Mouse (Mus musculus) layer of hippocampus, postnatal 36 days (tissue): Measurements from ENCODE around the gene Cnn2. TPM values are rescaled to one million over a fixed set of nuclear protein-coding genes. Genes with fewer than 3 reads are reported as not detected.

Source experiments
- DNase-seq, 2 experiments: peaks; one replicate each; pipeline ENCODE4 v3.0.0; 2022
- total RNA-seq, 2 experiments: library from RNA; stranded (reverse); gene quantifications; 2 replicates each; pipeline ENCODE4 v1.2.3; 2021

The Cnn2 gene
- total RNA-seq, 2 experiments from 2014 or later: 5.5 to 6.6 TPM

DNA sequence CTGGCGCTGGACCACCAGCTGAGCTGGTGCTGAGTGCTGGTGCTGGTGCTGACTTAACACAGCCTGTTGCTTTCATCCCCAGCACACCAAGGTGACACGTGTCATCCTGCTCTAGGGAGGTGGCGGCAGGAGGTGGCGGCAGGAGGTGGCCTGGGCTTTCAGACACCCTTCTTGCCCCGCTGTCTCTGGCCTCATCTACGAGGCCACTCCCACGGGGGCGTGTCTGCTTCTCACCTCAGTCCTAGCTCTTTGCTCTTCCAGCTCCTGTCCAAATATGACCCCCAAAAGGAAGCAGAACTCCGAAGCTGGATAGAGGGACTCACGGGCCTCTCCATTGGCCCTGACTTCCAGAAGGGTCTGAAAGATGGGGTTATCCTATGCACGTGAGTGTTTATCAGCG lies 2.7 kb downstream of the Cnn2 start:
- DNase-seq: no peak

DNA sequence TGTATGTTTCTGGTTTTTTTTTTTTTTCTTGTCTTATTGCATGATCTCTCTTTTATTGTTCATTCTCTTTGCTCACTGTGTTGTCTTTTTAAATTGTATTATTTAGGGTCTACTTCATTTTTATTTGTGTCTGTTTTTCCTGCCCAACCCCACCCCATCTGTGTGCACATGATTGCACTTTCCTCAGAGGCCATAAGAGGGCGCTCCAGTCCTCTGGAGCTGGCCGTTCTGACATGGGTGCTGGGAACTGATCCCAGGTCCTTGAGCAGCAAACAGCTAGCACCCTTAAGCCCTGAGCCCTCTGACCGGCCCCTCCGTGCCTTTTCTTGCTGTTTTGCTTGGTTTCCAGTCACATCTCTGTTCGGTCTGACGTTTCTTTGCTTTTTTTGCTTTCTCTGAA lies 3.2 kb downstream of the Cnn2 start:
- no peak for DNase-seq

DNA sequence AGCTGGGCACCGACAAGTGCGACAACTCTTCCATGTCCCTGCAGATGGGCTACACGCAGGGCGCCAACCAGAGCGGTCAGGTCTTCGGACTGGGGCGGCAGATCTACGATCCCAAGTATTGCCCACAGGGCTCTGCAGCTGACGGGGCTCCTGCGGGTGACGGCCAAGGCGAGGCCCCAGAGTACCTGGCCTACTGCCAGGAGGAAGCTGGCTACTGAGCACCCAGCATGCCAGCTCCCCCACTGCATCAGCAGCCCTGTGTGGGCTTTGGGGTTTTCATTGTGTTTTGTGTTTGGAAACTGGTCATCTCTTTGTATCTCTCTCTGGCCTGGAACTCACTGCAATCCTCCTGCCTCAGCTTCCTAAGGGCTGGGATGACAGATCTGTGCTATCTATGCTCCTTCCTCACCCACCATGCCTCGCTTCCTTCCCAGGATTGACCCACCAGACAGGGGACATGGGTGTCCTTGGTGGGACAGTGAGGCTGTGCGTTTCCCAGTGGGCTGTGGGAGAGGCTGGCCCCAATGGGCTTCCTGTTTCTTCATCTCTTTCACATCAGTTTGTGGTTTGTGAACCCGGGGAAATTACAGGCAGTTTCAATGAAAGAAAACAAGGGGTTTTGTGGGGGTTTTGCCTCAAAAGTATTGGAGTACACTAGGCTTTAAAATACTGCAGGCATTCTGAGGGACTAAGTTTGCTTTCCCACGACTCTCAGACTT lies 6.2 kb downstream of the Cnn2 start:
- DNase-seq: no peak

DNA sequence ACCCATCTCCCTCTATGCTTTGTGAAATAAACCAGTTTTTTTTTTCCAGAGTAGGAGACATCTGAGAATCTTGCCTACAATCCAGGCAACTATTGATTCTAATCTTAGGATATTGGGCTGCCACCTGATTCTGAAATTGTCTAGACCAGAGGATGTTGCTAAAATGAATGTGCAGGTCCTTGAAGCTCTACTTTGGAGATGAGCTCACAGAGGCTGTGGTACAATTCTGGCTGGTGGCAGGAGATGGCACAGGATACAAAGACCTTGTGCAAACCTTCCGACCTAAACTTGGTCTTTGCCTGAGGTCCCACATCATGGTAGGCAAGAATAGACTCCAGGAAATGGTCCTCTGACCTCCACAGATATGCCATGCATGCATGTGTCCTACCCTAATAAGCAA lies 7.3 kb downstream of the Cnn2 start:
- no peak for DNase-seq

DNA sequence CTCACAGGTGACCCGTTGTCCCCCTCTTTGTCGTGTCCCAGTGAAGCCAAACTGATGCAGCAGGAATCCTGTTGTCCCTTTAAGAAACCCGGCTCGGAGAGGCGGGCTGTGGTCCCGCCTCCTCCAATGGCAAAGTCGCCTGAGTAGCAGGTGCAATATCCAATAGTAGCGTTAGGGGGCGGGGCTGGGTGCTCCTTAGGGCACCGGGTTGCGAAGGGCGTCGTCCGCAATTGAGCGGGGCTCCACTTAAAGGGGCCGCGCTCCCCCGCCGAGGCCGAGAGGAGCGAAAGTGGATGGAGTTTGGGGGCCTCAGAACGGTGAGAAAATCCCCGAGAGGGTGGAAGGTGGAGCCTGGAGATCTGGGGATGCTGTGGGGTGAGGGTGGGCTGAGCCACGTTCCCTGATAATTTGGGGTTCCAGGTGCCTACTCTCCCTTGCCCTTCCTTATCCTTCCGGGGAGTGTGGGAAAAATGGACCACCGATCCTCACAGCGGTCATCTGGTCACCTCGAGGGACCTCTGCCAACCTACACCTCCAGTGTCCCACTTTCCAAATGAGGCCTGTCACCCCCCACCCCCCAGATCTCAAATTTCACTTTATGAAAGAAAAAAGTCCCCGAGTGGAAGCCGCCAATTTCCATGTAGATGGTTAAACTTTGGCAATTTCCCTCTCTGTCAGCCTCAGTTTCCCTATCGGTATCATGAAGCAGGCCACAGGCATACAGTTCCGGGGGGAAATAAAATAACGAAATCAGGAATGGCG lies 8.1 kb downstream of the Cnn2 start, which contains the start of gene Abca7:
Abca7 (plus strand) TSS at position 223 of the 762 bp plus-strand sequence.
- peak; percentile 92 to 96 for DNase-seq

DNA sequence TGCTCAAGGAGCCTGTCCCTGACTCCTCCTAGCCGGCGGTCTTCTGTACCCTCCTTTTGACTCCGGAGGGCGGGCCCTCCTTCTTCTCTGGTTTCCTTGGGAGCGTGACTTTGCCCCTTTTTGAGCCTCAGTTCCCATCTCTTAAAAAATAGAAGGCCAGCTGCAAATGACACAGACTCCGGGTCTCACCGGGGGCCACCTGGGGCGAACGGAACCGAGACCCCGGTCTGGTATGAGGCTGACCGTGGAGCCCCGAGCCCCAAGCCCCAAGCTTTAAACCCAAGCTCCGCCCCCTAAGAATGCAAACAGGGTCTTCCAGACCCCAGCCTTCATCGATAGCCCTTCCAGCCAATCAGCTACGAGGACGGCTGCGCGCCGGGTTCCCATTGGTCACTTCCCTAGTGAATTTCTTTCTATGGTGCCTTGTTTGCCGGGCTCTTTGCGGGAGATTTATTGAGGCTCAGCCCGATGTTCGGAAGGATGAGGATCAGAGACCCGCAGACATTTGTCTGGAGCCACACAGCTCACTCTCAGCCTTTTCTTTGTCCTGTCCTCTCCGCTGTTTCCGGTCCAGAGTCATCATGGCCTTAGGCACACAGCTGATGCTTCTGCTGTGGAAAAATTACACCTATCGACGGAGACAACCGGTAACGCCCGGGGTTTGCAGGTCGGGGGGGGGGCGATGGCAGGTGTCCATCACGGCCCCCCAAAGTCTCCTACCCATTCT lies 8.8 kb downstream of the Cnn2 start:
- peak; percentile 60 to 66 for DNase-seq

DNA sequence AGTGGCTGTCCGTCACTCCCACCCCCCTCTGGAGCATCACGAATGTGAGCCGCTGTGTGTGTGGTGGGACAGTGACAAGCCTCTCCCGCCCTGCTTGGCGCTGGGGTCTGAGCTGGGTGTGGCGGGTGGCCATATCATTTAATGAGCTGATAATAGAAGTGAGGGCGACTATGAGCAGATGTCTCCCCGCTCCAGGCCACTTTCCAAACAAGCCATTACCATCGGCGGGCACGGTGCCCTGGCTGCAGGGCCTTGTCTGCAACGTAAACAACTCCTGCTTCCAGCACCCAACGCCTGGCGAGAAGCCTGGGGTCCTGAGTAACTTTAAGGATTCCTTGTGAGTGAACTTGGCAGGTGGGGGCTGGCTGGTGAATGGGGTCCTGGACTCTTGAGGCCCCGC lies 9.4 kb downstream of the Cnn2 start:
- DNase-seq: no peak

DNA sequence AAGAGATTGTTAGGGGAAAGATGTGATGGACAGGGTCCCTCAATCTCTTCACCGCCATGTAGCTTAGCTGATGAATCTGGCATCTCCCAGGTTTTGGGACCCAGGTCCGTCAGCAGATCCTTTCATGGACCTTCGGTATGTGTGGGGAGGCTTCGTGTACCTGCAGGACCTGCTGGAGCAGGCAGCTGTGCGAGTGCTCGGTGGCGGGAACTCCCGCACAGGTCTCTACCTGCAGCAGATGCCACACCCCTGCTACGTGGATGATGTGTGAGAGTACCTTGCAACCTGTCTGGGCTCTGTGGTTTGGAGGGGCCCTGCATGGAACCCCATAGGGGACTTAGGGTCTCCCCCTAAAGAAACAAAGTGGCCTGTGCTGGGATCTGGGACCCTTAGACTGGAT lies 13.6 kb downstream of the Cnn2 start:
- DNase-seq: no peak

DNA sequence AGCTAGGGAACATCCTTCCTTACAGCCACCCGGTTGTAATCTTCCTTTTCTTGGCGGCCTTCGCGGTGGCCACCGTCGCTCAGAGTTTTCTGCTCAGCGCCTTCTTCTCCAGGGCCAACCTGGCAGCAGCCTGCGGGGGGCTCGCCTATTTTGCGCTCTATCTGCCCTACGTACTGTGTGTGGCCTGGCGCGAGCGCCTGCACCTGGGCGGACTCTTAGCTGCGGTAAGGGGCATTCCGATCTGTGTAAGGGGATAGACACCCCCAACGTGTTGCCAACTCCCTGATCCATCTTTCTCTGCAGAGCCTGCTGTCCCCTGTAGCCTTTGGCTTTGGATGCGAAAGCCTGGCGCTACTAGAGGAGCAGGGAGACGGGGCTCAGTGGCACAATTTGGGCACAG lies 14.4 kb downstream of the Cnn2 start:
- no peak for DNase-seq

DNA sequence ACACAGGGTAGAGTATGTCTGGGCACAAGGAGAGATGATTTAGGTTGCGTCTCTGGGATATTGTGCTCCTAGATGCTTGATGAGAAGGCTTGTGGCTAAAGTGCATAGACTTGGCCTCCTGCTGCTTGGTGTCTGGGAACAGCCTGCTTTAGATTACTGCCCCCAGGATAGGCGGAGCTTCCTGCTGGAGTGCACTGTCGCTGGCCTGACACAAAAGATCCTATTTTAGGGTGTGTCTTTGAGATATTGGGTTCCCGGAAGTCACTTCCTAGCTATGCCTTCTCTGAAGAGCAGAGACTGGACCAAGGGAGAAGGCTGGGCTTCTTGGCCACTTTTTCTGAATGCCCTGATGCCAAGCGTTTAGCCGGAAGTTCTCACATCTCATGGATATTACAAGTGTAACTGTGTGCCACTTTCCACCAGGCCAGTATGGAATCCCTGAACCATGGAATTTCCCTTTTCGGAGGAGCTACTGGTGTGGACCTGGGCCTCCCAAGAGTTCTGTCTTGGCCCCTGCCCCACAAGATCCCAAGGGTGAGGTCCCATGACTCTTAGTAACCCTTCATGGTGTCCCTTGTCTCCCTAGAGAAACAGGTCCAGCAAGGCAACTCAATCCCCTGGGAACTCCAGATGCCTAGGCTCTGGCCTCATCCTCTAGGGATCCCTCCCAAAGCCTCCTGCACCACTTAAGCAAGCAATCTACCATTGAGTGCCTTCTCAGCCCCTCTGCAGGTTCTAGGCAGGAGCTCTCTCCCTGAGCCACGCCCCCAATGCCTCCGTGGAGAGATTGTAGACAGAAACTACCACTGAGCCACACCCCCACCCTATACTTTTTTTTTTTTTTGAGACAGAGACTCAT lies 15.2 kb downstream of the Cnn2 start:
- no peak for DNase-seq

DNA sequence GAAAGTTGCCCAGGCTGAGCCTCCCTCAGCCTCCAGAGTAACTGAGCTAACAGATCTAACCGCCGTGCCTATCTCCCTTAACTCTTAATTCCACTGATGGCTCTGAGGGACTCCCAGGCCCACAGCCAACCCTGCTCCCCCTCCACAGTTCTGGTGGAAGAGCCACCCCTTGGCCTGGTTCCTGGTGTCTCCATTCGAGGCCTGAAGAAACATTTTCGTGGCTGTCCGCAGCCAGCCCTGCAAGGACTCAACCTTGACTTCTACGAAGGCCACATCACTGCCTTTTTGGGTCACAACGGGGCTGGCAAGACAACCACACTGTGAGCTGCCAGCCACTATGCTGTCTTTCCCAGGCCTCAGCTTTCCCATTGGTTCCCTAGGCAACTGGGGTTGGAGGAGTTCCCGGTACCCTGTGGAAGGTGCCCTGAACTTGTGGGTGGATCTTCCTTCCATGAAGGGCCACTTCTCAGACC lies 15.9 kb downstream of the Cnn2 start:
- DNase-seq: no peak

DNA sequence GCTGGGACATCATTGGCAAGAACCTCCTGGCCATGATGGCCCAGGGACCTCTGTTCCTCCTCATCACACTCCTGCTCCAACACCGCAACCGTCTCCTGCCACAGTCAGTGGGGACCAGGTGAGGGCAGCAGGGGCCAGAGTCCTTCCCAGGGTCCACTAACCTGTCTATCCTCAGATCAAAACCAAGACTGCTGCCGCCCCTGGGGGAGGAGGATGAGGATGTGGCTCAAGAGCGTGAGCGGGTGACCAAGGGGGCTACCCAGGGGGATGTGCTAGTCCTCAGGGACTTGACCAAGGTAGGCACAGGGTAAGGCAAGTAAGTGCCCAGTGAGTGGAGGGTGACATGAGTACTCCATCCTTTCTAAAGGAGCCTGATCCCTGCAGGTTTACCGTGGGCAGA lies 23.4 kb downstream of the Cnn2 start:
- no peak for DNase-seq

DNA sequence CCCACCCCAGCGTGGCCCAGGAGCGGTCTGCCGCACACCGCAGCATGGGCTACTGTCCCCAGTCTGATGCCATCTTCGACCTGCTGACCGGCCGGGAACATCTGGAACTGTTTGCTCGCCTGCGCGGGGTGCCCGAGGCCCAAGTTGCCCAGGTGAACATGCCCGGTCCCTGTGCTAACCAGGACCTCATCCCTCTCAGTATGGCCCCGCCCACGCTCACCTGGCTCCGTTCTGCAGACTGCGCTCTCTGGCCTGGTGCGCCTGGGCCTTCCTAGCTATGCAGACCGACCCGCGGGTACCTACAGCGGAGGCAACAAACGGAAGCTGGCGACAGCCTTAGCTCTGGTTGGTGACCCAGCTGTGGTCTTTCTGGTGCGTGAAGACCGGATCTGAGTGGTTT lies 25.2 kb downstream of the Cnn2 start:
- no peak for DNase-seq

DNA sequence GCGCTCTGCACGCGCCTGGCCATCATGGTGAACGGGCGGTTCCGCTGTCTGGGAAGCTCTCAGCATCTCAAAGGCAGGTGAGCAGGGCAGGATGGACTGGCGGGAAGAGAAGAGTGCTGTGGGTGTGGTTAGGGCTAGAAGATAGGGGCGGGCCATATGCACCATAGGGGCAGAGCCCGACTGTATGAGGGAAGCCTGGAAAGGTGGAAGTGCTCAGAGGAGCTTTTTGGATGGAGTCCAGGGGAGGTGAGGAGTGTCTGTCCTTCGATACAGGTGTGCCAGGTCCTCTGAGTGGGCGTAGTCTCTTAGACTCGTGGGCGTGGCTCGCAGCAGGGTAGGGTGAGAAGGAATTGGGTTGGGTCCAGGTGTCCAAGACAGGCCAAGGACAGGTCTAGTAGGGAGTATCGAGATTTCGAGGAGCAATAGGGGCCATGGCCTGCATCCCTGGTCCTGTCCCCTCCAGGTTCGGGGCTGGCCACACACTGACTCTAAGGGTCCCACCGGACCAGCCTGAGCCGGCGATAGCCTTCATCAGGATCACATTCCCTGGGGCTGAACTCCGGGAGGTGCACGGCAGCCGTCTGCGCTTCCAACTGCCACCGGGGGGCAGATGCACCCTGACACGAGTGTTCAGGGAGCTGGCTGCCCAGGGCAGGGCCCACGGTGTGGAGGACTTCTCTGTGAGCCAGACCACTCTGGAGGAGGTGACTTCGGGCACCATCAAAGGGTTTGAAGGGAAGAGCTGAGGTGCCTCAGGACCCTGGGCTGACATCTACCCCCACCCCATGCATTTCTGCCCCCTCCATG lies 26.3 kb downstream of the Cnn2 start:
- DNase-seq: no peak

DNA sequence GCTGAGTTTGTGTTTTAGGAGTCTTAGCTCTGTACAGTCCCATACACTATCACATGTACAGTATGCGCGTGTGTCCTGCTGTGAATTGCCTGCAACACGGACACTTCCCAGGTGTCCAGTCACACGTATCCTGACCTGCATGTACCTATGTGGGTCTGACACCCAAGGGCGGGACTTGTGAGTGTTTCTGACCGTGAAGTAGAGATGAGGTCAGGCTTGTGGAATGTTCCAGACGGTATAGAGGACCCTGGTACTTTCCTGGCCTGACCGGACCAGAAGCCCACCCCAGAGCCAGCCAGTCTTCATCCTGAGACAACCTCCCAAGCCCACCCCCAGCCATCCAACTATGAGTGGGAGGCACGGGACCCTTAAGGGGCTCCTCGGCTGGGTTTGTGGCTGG lies 27.2 kb downstream of the Cnn2 start:
- DNase-seq: no peak

DNA sequence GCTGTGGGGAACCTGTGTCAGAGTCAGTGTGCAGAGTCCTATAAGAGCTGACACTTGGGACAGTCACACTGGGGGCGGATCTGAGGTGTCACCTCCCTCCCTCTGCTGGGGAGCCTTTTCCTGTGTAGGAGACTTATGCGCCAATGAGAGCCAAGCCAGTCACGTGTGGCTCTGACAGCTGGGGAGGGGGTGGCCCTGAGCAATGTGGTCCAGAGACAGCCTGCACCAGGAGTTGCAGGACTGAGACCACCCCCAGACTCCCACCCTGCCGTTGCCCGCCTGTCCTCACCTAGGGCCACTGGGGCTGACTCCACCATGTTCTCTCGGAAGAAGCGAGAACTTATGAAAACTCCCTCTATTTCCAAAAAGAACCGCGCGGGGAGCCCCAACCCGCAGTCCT lies 28.1 kb downstream of the Cnn2 start, which contains the start of gene Arhgap45:
Arhgap45 (plus strand) TSS at position 143 of the 400 bp plus-strand sequence.
- no peak for DNase-seq

DNA sequence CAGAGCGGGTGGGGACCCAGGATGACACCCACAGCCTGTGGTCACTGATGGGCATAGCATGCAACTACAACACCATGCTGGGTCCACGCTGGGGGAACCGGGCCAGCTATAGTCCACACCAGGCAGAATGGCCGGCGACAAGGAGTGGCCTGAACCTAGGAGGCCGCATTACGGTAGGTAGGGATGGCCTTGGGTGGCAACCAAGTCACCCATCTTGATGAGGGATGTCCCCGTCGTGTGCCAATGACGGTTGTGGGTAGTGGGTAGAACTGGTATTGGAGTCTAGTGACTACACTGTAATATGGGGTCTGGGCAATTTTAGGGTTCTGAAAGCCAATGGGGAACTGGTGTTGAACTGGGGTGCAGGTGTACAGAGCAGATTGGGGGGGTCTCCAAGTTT lies 28.5 kb downstream of the Cnn2 start:
- DNase-seq: no peak

DNA sequence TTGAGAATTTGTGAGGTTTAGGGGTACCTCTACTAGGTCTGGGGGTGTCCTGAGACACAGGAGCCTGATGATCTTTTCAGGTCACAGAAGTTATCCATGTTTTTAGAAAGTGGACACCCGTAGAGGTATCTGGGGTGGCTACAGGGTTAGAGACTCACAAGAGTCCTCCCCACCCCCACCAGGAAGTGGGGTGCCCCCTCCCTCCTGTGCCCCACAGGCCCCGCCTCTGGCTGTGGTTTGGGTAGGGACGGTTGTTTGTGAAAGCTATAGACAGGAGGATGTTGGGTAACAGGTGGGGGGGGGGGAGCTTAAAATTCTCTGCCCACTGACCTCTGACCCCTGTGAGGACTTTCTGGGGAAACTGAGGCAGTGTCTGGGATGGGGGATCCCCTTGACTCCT lies 29.0 kb downstream of the Cnn2 start:
- DNase-seq: no peak

DNA sequence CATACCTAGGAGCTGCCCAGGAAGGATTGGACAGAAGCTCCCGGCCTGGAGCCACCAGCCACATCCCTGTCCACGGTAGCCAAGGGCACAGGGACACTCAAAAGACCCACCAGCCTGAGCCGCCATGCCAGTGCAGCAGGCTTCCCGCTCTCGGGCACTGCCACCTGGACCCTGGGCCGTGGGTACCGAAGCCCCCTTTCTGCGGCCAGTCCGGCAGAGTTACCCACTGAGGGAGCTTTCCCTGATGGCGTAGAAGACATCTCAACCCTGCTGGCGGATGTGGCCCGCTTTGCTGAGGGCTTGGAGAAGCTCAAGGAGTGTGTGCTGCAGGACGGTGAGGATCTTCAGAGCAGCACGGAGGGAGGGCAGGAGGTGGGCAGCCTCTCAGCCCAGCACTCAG lies 29.4 kb downstream of the Cnn2 start:
- DNase-seq: no peak

DNA sequence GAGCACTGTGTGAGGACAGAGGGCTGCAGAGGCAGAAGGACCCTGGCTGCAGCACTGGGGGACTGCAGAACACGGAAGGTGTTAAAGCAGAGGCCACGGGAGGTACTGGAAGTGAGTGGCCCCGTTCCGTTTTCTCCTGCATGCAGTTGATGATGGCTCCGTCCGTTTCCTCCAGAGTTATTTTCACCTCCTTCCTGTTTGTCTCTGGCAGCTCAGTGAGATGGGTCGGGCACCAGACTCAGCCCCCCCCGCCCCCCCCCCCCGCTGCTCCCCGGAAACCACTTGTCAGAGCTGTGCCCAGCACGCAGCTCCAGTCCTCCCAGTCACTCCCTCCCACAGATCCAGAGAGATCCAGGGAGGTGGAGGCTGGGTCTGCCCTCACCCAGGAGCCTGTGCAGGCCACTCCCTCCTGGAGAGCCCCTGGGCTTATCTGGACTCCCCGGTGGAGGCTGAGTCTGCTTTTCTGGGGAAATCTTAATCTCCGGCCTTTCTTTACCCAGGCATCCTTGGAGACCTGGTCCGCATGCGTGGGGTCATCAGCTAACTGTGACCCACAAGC lies 30.4 kb downstream of the Cnn2 start:
- no peak for DNase-seq
